Mouse (Mus musculus): ENCODE measurements around the gene Shd.
A peak's percentile ranks its signal among the peaks of the same experiment; 100 is the strongest.

Shd gene

GRCm38 (mm10) chr17:55959946-55960740 lies 10.1 kb upstream of the Shd start:
- peak in 1 of 2 experiments; percentile 23 for DNase-seq

- peak in 1 of 2 experiments; percentile 29 for DNase-seq
Measured at GRCm38 (mm10) chr17:55960791-55961190, 9.5 kb upstream of the Shd start.

- DNase-seq = no peak
Measured at GRCm38 (mm10) chr17:55961631-55962030, 8.6 kb upstream of the Shd start.

- peak in 1 of 2 experiments; percentile 10 for DNase-seq
Measured at GRCm38 (mm10) chr17:55963171-55963570, 7.1 kb upstream of the Shd start.

- no peak for DNase-seq
Measured at GRCm38 (mm10) chr17:55964496-55964895, 5.8 kb upstream of the Shd start.

GRCm38 (mm10) chr17:55964996-55965395 lies 5.3 kb upstream of the Shd start:
- DNase-seq = no peak

- DNase-seq = no peak
Measured at GRCm38 (mm10) chr17:55967186-55967585, 3.1 kb upstream of the Shd start.

- no peak for DNase-seq
Measured at GRCm38 (mm10) chr17:55968210-55968609, 2.1 kb upstream of the Shd start.

GRCm38 (mm10) chr17:55969560-55969959 lies 707 bp upstream of the Shd start:
- peak in 1 of 2 experiments; percentile 40 for DNase-seq

GRCm38 (mm10) chr17:55971453-55971852 lies 1.2 kb downstream of the Shd start:
- no peak for DNase-seq

GRCm38 (mm10) chr17:55976255-55976862 lies 6.1 kb downstream of the Shd start:
- DNase-seq = peak; percentile 88

- no peak for DNase-seq
Measured at GRCm38 (mm10) chr17:55977301-55977700, 7.0 kb downstream of the Shd start.

GRCm38 (mm10) chr17:55986030-55986961 lies 16.0 kb downstream of the Shd start, which contains the start of gene Fsd1:
TSS of gene Fsd1 (plus strand) at chr17:55986509.
- DNase-seq = peak; percentile 86 to 90

GRCm38 (mm10) chr17:55990278-55990898 lies 20.1 kb downstream of the Shd start:
- DNase-seq = no peak

GRCm38 (mm10) chr17:55996007-55996406 lies 25.7 kb downstream of the Shd start:
- DNase-seq = no peak

- DNase-seq = no peak
Measured at GRCm38 (mm10) chr17:55999794-56000499, 29.7 kb downstream of the Shd start.

- peak; percentile 56 to 65 for DNase-seq
Measured at GRCm38 (mm10) chr17:56003000-56003399, 32.7 kb downstream of the Shd start.

- peak; percentile 69 to 79 for DNase-seq
Measured at GRCm38 (mm10) chr17:56005415-56006061, 35.3 kb downstream of the Shd start, which contains the start of the genes Stap2 and Mpnd. TSS of gene Stap2 (minus strand) at chr17:56005584. TSS of gene Mpnd (plus strand) at chr17:56005711.

- DNase-seq = no peak
Measured at GRCm38 (mm10) chr17:56006956-56007355, 36.7 kb downstream of the Shd start.

- DNase-seq = no peak
Measured at GRCm38 (mm10) chr17:56007444-56008355, 37.4 kb downstream of the Shd start.

Data from cerebellum, adult 18-20 months (tissue).